Mouse (Mus musculus) right cerebral cortex, postnatal 10 days (tissue): ENCODE results near the gene Zfp850.
"Not testable (repeated sequence)": the region's sequence is repeated elsewhere in the genome, so short reads cannot be mapped to it uniquely, and the experiment has no call there.

ENCODE experiments used
- DNase-seq, 2 experiments: peaks; one replicate each; pipeline ENCODE4 v3.0.0; 2021; ENCODE audit warnings: low spot score in 2 of 2

Gene Zfp850

GRCm38 (mm10) chr7:28013549-28014444 lies at the start of gene Zfp850:
Gene Zfp850, minus strand, starts transcription at chr7:28014115.
- DNase-seq: peak; percentile 89 to 90

DNA sequence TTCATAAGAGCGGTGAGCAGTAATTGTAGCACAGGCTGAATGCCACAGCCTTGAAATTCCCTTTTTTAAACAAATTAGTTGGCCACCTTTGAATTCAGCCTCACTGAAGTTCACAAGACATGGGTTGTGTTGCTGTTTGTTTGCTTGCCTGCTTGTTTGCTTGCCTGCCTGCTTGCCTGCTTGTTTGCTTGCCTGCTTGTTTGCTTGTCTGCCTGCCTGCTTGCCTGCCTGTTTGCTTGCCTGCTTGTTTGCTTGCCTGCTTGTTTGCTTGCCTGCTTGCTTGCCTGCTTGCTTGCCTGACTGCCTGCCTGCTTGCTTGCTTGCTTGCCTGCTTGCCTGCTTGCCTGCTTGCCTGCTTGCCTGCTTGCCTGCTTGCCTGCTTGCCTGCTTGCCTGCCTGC lies 46.1 kb upstream of the Zfp850 start:
- no peak for DNase-seq

- DNase-seq: no peak
Observed at GRCm38 (mm10) chr7:28053046-28053930, 39.4 kb upstream of the Zfp850 start.

DNA sequence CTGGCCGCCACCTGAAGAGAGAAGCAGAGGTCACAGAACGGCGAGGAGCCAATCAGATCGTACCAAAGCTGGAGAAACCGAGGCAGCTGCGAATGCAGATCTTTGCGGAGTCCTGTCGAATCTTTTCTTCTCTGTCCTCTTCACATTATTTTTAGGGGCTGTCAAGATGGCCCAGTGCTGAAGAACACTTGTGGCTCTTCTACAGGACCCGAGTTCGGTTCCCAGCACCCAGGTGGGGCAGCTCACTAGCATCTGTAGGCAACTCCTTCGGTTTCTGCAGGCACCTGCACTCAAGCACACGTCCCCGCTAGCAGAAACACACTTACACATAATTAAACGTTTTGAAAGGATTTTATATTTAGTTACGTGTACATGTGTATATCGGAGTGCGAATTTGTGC lies 36.7 kb upstream of the Zfp850 start:
- DNase-seq: peak in 1 of 2 experiments; percentile 42

DNA sequence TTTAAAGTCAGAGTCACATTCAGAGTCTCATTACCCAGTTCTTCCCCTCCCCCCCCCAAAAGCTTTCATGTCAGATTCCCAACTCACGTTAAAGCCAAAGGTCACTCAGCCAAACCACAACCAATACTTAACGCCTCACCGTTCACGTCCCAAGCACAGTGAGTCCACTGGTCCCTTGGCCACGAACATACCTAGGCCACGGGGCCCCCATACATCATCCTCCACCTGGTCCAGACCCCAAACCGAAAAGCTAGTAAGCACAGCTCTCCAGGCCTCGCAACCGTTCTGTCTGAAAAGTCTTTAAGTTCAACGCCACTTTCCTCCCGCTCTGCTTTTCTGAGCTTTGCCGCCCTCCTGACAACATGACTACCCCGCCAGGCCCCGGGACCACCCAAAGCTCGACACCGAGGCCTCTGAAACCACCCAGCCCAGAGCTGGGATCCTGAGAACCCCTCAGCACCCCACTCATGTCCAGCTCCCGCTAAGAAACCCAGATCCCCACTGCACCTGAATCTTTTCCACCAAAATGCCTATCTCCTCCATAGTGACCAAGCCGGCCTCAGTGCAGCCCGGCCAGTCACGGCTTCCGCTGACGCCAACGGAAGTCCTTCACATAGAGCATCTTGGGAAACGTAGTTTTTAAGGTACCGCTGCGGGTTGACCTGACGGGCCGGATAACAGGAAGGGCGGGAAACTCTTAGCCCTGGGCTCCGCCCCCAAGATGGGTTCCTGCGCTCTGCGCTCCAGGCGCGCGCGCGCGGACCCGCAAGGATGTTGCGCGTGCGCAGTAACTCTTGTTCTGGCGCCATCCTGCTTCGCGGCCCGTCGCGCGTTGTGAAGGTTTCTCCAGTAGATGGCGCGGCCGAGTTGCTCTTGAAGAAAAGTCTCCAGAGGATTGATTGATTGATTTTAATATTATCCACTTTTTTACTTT lies 35.8 kb upstream of the Zfp850 start, which contains the start of gene Psmc4:
Gene Psmc4, minus strand, starts transcription at position 626 of the 934 bp plus-strand sequence.
- DNase-seq: peak; percentile 98

GRCm38 (mm10) chr7:28044524-28044923 lies 30.6 kb upstream of the Zfp850 start:
- DNase-seq: no peak

GRCm38 (mm10) chr7:28014445-28014810 lies 513 bp upstream of the Zfp850 start:
- no peak for DNase-seq

DNA sequence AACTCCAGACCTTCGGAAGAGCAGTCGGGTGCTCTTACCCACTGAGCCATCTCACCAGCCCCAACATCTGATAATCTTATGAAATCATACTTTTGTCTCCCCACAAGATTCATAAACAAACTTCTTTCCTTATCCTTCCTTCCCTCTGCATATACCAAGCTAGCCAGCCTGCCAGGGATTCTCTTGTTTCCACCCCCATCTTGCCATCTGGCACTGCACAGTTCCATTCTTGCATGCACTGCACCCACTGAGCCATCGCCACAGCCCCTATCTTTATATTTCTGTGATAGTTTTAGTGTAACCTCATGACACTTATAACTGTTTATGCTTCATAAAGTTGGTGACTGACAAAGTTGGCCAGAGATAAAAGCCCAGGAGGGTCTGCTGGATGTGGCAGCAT lies 3.6 kb downstream of the Zfp850 start:
- no peak for DNase-seq

DNA sequence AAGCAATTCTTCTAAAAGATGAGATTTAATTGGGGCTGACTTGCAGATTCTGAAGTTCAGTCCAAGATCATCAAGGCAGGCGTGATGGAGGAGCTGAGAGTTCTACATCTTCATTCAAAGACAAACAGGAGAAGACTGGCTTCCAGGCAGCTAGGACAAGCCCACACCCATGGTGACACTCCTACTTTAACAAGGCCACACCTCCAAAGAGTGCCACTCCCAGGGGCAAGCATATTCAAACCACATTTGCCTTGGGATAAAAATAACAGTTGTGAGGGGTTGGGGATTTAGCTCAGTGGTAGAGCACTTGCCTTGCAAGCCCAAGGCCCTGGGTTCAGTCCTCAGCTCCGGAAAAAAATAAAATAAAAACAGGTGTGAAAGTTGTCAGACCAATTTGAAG lies 31.7 kb downstream of the Zfp850 start:
- DNase-seq: no peak

DNA sequence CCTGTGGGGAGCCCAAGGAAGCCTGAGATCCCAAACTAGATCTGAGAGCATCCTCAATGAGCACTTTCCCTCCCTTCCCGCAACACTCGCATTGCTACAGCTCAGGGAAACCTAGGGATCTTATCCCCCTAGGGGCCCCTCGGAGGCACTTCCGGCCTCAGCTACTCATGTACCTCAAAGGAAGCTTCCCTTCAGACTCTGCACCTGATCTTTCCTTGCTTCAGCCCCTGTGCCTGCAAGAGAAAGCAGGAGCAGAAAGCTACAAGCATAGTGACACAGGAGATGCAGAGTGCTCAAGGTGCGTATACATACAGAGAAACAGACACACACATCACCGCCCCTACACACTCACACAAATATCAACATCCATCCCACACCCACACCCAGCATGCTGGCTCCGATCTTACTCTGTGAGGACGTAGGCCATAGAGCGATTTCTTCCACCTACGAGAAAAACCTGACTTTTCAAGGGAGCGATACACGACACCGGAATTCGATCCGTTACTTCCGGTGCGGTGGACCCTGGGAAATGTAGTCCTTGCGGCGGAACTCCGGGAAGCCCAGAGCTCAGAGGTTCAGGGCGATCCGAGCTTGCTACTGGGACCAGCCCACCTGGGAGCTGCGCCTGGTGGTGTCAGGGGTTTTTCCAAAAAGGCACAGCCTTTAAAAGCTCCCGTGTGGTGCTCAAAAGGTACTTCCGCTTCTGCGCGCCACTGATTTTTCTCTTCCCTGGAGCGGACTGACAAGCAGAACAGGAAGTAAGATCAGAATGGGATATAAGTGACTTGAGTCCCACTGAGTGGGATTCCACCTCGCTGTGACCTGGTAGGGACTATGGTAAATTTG lies 35.0 kb downstream of the Zfp850 start, which contains the start of gene Zfp780b:
Gene Zfp780b, minus strand, starts transcription at position 489 of the 846 bp plus-strand sequence.
- peak; percentile 74 to 77 for DNase-seq

- not testable (repeated sequence) for DNase-seq
Observed at GRCm38 (mm10) chr7:27949451-27949850, 64.5 kb downstream of the Zfp850 start.

- peak in 1 of 2 experiments; percentile 28 for DNase-seq
Observed at GRCm38 (mm10) chr7:27941869-27942268, 72.0 kb downstream of the Zfp850 start.
